Mouse (Mus musculus): ENCODE measurements around the gene Arntl2. TPM values are rescaled to one million over a fixed set of nuclear protein-coding genes. Genes with fewer than 3 reads are reported as not detected.

Arntl2 gene
- polyA plus RNA-seq, 1 experiment from 2014 or later = 0.52 TPM

DNA sequence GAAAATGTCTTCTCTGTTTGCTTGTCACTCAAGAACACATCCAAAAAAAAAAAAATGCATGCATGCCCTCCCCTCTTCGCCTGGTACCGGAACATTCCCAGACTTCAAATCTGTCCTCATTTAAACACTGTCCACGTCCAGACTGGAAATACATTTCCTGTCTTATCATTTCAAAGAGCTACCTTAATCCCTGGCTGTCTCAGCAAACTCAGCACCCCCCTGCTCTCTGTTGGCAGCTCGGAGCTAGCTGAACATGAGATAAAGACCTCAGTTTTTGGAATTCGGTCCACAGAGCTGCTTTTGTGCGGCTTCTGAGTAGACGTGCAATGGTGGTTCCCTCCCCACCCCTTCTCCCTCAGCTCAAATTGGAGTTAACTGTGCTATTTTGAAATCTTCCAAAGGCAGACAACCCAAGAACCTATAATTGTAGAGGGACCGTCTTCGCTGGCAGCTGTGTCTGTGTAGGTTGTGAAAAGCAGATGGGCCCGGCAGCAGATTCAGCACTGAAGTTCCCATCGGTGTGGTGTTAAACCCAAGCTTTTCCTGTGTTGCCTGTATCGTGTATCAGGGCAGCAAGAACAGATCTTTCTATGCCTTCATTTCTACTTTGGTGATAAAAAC, 81.7 kb downstream of the Arntl2 start:
- H3K4me3 ChIP-seq (ENCODE audit: low read depth, low read length) = no peak overlapping the region
- 87% methylated on average over 12 of the region's 12 CpGs for WGBS
- H3K27ac ChIP-seq (ENCODE audit: low read depth, low read length) = no peak overlapping the region
- H3K4me2 ChIP-seq (replicated peaks; ENCODE audit: low read depth) = no peak overlapping the region
- H3K9me3 ChIP-seq (ENCODE audit: control insufficient read depth) = peaks cover 6% of the 10 kb centered on the region; the same call in 1 of the 2 replicates
- H3K4me1 ChIP-seq (replicated peaks; ENCODE audit: control insufficient read depth, insufficient read depth, low read length) = no peaks in the 10 kb centered on the region
- TF ChIP-seq CTCF (IDR thresholded peaks at IDR 0.05; ENCODE audit: low read depth) = no peak
- no peak for ATAC-seq
- H3K9ac ChIP-seq (ENCODE audit: low read depth, low read length) = no peak overlapping the region
- H3K36me3 ChIP-seq (ENCODE audit: control insufficient read depth, insufficient read depth) = no peaks in the 10 kb centered on the region
- peaks cover 2% of the 10 kb centered on the region; the same call in 1 of the 2 replicates for H3K27me3 ChIP-seq (replicated peaks; ENCODE audit: control insufficient read depth, insufficient read depth, low read length)

DNA sequence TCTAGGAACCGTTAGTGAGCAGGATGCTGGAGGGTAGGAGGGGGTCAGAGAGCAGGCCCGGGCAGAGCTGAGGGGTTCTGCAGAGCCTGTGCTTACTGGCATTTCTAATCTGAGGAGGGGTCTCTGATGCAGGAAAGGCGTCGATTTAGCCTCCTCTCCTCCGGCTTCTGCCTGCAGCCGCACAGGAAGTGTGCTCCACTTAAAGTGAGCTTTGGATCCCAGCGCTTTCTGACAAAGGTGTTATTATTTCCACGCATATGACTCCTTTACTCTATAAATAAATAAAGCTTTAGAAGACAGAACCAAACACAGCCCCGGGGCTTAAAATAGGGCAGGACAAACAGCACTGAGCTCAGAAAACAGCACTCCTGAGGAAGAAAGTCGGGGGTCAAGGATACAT, 83.1 kb downstream of the Arntl2 start:
- no peak for TF ChIP-seq CTCF (IDR thresholded peaks at IDR 0.05; ENCODE audit: low read depth)
- no peaks in the 10 kb centered on the region for H3K27me3 ChIP-seq (replicated peaks; ENCODE audit: control insufficient read depth, insufficient read depth, low read length)
- no peak overlapping the region for H3K27ac ChIP-seq (ENCODE audit: low read depth, low read length)
- H3K4me3 ChIP-seq (ENCODE audit: low read depth, low read length) = no peak overlapping the region
- H3K36me3 ChIP-seq (ENCODE audit: control insufficient read depth, insufficient read depth) = no peaks in the 10 kb centered on the region
- H3K4me1 ChIP-seq (replicated peaks; ENCODE audit: control insufficient read depth, insufficient read depth, low read length) = no peaks in the 10 kb centered on the region
- H3K4me2 ChIP-seq (replicated peaks; ENCODE audit: low read depth) = no peak overlapping the region
- ATAC-seq = no peak
- 57% methylated on average over 10 of the region's 10 CpGs for WGBS
- H3K9ac ChIP-seq (ENCODE audit: low read depth, low read length) = no peak overlapping the region
- H3K9me3 ChIP-seq (ENCODE audit: control insufficient read depth) = peaks cover 6% of the 10 kb centered on the region; the same call in 1 of the 2 replicates

DNA sequence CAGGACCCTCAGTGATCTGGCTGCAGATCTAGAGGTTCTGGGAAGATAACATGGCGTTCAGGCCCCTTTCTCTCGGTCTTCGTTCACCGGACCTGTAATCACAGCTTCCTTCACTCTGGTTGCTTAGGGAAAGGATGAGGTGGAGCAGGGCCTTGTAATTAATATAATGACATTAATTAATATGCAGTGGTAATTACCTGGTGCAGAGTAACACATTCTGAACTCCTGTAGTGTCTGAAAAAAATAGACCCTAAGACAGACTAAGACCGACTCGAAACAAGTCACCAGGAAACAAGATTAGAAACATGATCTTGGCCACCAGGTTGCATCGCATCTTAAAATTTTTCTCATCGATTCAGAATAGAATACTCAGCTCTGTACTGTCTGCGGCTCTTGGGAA, 84.0 kb downstream of the Arntl2 start:
- Histone ChIP-seq H3K9me3 (ENCODE audit: control insufficient read depth) (peaks cover 6% of the 10 kb centered on the region; the same call in 1 of the 2 replicates), H3K27ac (ENCODE audit: low read depth, low read length) (no peak overlapping the region), H3K27me3 (replicated peaks; ENCODE audit: control insufficient read depth, insufficient read depth, low read length) (no peaks in the 10 kb centered on the region), H3K9ac (ENCODE audit: low read depth, low read length) (no peak overlapping the region), H3K4me2 (replicated peaks; ENCODE audit: low read depth) (no peak overlapping the region), H3K4me3 (ENCODE audit: low read depth, low read length) (no peak overlapping the region), H3K4me1 (replicated peaks; ENCODE audit: control insufficient read depth, insufficient read depth, low read length) (no peaks in the 10 kb centered on the region), H3K36me3 (ENCODE audit: control insufficient read depth, insufficient read depth) (no peaks in the 10 kb centered on the region)
- ATAC-seq = no peak
- no peak for TF ChIP-seq CTCF (IDR thresholded peaks at IDR 0.05; ENCODE audit: low read depth)
- WGBS = 94% methylated on average over 9 of the region's 9 CpGs

DNA sequence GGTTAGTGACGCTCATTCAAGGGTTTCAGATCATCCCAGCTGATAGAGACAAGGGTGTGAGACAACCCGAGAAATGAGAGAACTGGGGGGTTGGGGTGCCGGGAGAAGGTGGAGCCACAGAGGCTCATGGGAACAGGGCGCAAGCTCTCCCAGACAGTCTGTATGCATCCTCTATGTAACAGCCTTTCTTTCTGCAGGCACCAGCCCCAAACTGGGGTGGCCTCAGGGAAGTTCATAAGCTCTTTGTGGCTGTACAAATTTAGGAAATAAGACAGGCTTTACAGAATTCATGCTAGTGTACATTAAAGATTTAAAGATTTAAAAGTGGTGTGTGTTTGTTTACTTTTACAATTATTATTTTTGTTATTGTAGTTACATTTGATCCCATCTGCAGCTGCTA, 84.4 kb downstream of the Arntl2 start:
- Histone ChIP-seq H3K27ac (ENCODE audit: low read depth, low read length) (no peak overlapping the region), H3K4me1 (replicated peaks; ENCODE audit: control insufficient read depth, insufficient read depth, low read length) (no peaks in the 10 kb centered on the region), H3K27me3 (replicated peaks; ENCODE audit: control insufficient read depth, insufficient read depth, low read length) (no peaks in the 10 kb centered on the region), H3K4me2 (replicated peaks; ENCODE audit: low read depth) (no peak overlapping the region), H3K9me3 (ENCODE audit: control insufficient read depth) (peaks cover 6% of the 10 kb centered on the region; the same call in 1 of the 2 replicates), H3K36me3 (ENCODE audit: control insufficient read depth, insufficient read depth) (no peaks in the 10 kb centered on the region), H3K9ac (ENCODE audit: low read depth, low read length) (no peak overlapping the region), H3K4me3 (ENCODE audit: low read depth, low read length) (no peak overlapping the region)
- TF ChIP-seq CTCF (IDR thresholded peaks at IDR 0.05; ENCODE audit: low read depth) = no peak
- 82% methylated on average over 4 of the region's 4 CpGs for WGBS
- no peak for ATAC-seq

DNA sequence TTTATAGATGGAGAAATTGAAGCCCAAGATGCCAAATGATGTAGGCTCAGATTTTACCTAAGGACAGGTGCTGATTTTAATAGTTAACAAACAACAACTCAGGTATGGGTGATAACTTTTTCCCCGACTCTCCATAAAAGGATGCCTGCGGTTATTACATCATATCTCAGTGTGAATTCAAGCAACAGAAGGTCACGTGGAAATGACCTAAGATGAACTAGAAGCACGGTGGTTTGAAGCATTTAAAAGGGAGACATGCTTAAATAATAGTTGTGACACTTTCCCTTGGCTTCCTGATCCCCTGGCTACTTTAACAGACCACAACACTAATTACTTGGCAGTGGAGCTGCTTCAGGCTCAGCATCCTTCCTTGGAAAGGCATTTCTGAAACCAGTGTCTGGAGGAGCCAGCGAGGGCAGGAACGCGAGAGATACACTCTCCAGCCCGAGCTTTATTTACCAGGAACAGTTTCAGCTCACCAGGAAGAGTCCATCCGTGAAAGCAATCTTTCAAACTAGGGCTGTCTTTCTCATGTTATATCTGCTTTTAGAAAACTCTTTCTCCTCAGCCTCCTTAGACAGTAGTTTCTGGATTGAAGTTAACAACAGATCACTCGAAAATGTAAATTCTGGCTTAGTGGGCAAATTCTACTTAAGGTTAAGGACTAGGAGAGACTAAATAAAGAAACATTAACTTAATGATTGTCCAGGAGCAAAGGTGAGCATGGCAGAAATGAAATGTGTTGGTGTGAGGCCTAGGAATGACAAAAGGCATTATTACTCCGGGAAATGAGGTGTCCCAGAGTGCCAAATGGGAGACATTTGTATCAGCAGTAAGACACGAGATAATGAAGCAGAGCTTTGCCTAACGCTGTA, 86.3 kb downstream of the Arntl2 start:
- TF ChIP-seq CTCF (IDR thresholded peaks at IDR 0.05; ENCODE audit: low read depth) = no peak
- no peaks in the 10 kb centered on the region for H3K4me1 ChIP-seq (replicated peaks; ENCODE audit: control insufficient read depth, insufficient read depth, low read length)
- no peak overlapping the region for H3K9ac ChIP-seq (ENCODE audit: low read depth, low read length)
- no peak for ATAC-seq
- no peaks in the 10 kb centered on the region for H3K36me3 ChIP-seq (ENCODE audit: control insufficient read depth, insufficient read depth)
- no peaks in the 10 kb centered on the region for H3K27me3 ChIP-seq (replicated peaks; ENCODE audit: control insufficient read depth, insufficient read depth, low read length)
- WGBS = 44% methylated on average over 13 of the region's 13 CpGs
- no peak overlapping the region for H3K4me3 ChIP-seq (ENCODE audit: low read depth, low read length)
- H3K27ac ChIP-seq (ENCODE audit: low read depth, low read length) = 0 out of 2 replicates have a peak overlapping the region, but pooled peaks have one; percentile 28
- H3K4me2 ChIP-seq (replicated peaks; ENCODE audit: low read depth) = no peak overlapping the region
- H3K9me3 ChIP-seq (ENCODE audit: control insufficient read depth) = peaks cover 2% of the 10 kb centered on the region; the same call in 1 of the 2 replicates

Other genes with a start within 250 kb of the Arntl2 start
- gene Fgfr1op2, start 218.9 kb upstream of the Arntl2 start, polyA plus RNA-seq (2015; fragmentation: Nextera tagmentation; extraction: Ambion mirVana) = 75.1 and 78.8 TPM in 2 replicates
- 15.7 and 16.1 TPM in 2 replicates for gene Ints13, start 218.2 kb upstream of the Arntl2 start, polyA plus RNA-seq (2015; fragmentation: Nextera tagmentation; extraction: Ambion mirVana)
- gene Med21, start 153.5 kb upstream of the Arntl2 start, polyA plus RNA-seq (2015; fragmentation: Nextera tagmentation; extraction: Ambion mirVana) = 87.5 and 87.6 TPM in 2 replicates
- 58.7 and 61.9 TPM in 2 replicates for gene Tm7sf3, start 153.2 kb upstream of the Arntl2 start, polyA plus RNA-seq (2015; fragmentation: Nextera tagmentation; extraction: Ambion mirVana)
- gene Stk38l, start 71.1 kb upstream of the Arntl2 start, polyA plus RNA-seq (2015; fragmentation: Nextera tagmentation; extraction: Ambion mirVana) = 11.6 and 13.4 TPM in 2 replicates
- gene Smco2, start 54.0 kb downstream of the Arntl2 start, polyA plus RNA-seq (2015; fragmentation: Nextera tagmentation; extraction: Ambion mirVana) = not detected in 2 replicates
- 32.3 and 32.4 TPM in 2 replicates for gene Ppfibp1, start 92.4 kb downstream of the Arntl2 start, polyA plus RNA-seq (2015; fragmentation: Nextera tagmentation; extraction: Ambion mirVana)
- 0.24 TPM in 1 of 2 replicates, not detected in the other for gene 1700034J05Rik, start 158.4 kb downstream of the Arntl2 start, polyA plus RNA-seq (2015; fragmentation: Nextera tagmentation; extraction: Ambion mirVana)
- 10.4 and 11.7 TPM in 2 replicates for gene Rep15, start 236.5 kb downstream of the Arntl2 start, polyA plus RNA-seq (2015; fragmentation: Nextera tagmentation; extraction: Ambion mirVana)
- gene Mrps35, start 246.7 kb downstream of the Arntl2 start, polyA plus RNA-seq (2015; fragmentation: Nextera tagmentation; extraction: Ambion mirVana) = 89.1 and 97.3 TPM in 2 replicates

Data from intestine, postnatal 0 days (tissue).